Comparison of ENCODE assay signal across 8 mouse cellular contexts in genomic region chr17:46553926-46554325, GRCm38 (mm10). TPM values are rescaled to one million over a fixed set of nuclear protein-coding genes. Genes with fewer than 3 reads are reported as not detected.
DNase-seq lines count a peak whose midpoint lies in the region; ATAC-seq and TF ChIP-seq lines count a peak whose summit lies in the region.

No protein-coding gene starts in this region.

- no peaks in the 10 kb centered on the region for H3K9me3 ChIP-seq in CH12.LX (replicated peaks; ENCODE audit: low read length)
- H3K9me3 ChIP-seq in heart, embryonic 16.5 days (replicated peaks; ENCODE audit: control insufficient read depth, low read length), result no peaks in the 10 kb centered on the region
- H3K9me3 ChIP-seq in liver, embryonic 16.5 days (replicated peaks; ENCODE audit: control insufficient read depth, low read length), result no peaks in the 10 kb centered on the region

- H3K27me3 ChIP-seq in CH12.LX (replicated peaks), result no peaks in the 10 kb centered on the region
- H3K27me3 ChIP-seq in heart, embryonic 16.5 days (ENCODE audit: control insufficient read depth, insufficient read depth, low read length), result no peaks in the 10 kb centered on the region
- no peaks in the 10 kb centered on the region for H3K27me3 ChIP-seq in liver, embryonic 16.5 days (ENCODE audit: control insufficient read depth, insufficient read depth, low read depth, low read length)

- peak overlapping the region; percentile 82; the same call in 1 of the 2 replicates for H3K9ac ChIP-seq in CH12.LX (ENCODE audit: insufficient read depth, low read depth)
- H3K9ac ChIP-seq in heart, embryonic 16.5 days (ENCODE audit: low read length), result peak overlapping the region; percentile 100
- no peak overlapping the region for H3K9ac ChIP-seq in liver, embryonic 16.5 days (ENCODE audit: low read depth, low read length)

- no peak for DNase-seq in gastrocnemius, adult 2 months
- DNase-seq in gastrocnemius, postnatal 10 days, result no peak
- no peak for DNase-seq in CH12.LX (ENCODE audit: extremely low read depth)
- no peak for DNase-seq in urinary bladder, postnatal 10 days (ENCODE audit: low spot score)
- no peak for DNase-seq in layer of hippocampus, adult 9-10 months (ENCODE audit: low spot score)
- no peak for DNase-seq in layer of hippocampus, adult 11-12 months (ENCODE audit: low spot score)

- H3K27ac ChIP-seq in gastrocnemius, adult 2 months, result peak overlapping the region; percentile 98
- H3K27ac ChIP-seq in CH12.LX (ENCODE audit: insufficient read depth, low read depth), result no peak overlapping the region
- H3K27ac ChIP-seq in heart, embryonic 16.5 days (ENCODE audit: low read length), result peak overlapping the region; percentile 97
- no peak overlapping the region for H3K27ac ChIP-seq in liver, embryonic 16.5 days (ENCODE audit: low read length)

- TF ChIP-seq CTCF in gastrocnemius, adult 2 months (IDR thresholded peaks at IDR 0.05), result no peak
- no peak for TF ChIP-seq CTCF in CH12.LX (conservative IDR thresholded peaks at IDR 0.05 in 1 of 2, IDR thresholded peaks at IDR 0.05 in 1 of 2; ENCODE audit: low read depth in 2 of 2, low read length in 2 of 2)

- no peak for TF ChIP-seq EP300 in CH12.LX (IDR thresholded peaks at IDR 0.05; ENCODE audit: low read length)

- 27% methylated on average over 3 of the region's 3 CpGs for WGBS in heart, embryonic 16.5 days
- WGBS in liver, embryonic 16.5 days (ENCODE audit: insufficient replicate concordance), result 70% methylated on average over 3 of the region's 3 CpGs

- peaks cover 20% of the 10 kb centered on the region for H3K79me2 ChIP-seq in CH12.LX (replicated peaks; ENCODE audit: control insufficient read depth, extremely low read depth, insufficient read depth, poor library complexity, severe bottlenecking)

- dilution Hi-C loops in CH12.LX (cut with MboI; ENCODE audit: extremely low pct_ligation_motif_present, extremely low pct_unique_long_range_greater_than_20kb, low sequenced_read_pairs), result no loop called here

- intact Hi-C loops in gastrocnemius, adult 2 months (cut with DNase I), result loop anchor here (5.0 to 10.0 kb wide), 2 partner anchors 93 to 151 kb away; partner anchors contain the start of genes Klc4, Mrpl2 and Ppp2r5d

- no peak for TF ChIP-seq POLR2A in CH12.LX (IDR thresholded peaks at IDR 0.05; ENCODE audit: low read depth, low read length)

- TF ChIP-seq RAD21 in CH12.LX (IDR thresholded peaks at IDR 0.05; ENCODE audit: low read depth, low read length), result no peak

- H3K36me3 ChIP-seq in CH12.LX (replicated peaks in 1 of 2; ENCODE audit: control insufficient read depth in 1 of 2, insufficient read depth in 1 of 2, low read length in 1 of 2), result peaks cover 26 to 45% of the 10 kb centered on the region in 2 experiments
- peaks cover 28% of the 10 kb centered on the region for H3K36me3 ChIP-seq in heart, embryonic 16.5 days (ENCODE audit: control insufficient read depth, insufficient read depth)
- peaks cover under 1% of the 10 kb centered on the region; the same call in 1 of the 2 replicates for H3K36me3 ChIP-seq in liver, embryonic 16.5 days (ENCODE audit: control insufficient read depth, insufficient read depth)

- in situ Hi-C loops in CH12.LX (cut with MboI; ENCODE audit: low pct_ligation_motif_present, low pct_unique_long_range_greater_than_20kb, low sequenced_read_pairs), result no loop called here

- peak overlapping the region; percentile 98 for H3K4me3 ChIP-seq in gastrocnemius, adult 2 months
- H3K4me3 ChIP-seq in CH12.LX (replicated peaks in 1 of 3; ENCODE audit: low read depth in 2 of 3, low read length in 2 of 3, poor library complexity in 1 of 3), result peak overlapping the region in 1 of 3 experiments; percentile 70
- H3K4me3 ChIP-seq in heart, embryonic 16.5 days (ENCODE audit: low read length), result peak overlapping the region; percentile 96
- H3K4me3 ChIP-seq in liver, embryonic 16.5 days (ENCODE audit: low read depth, low read length), result no peak overlapping the region

- H3K4me1 ChIP-seq in CH12.LX (ENCODE audit: control insufficient read depth in 1 of 2, insufficient read depth in 2 of 2), result peaks cover 22 to 45% of the 10 kb centered on the region in 2 experiments
- H3K4me1 ChIP-seq in heart, embryonic 16.5 days (ENCODE audit: control insufficient read depth, insufficient read depth, low read length), result peaks cover 30% of the 10 kb centered on the region
- H3K4me1 ChIP-seq in liver, embryonic 16.5 days (ENCODE audit: control insufficient read depth, low read depth, low read length), result peaks cover 36% of the 10 kb centered on the region

- H3K4me2 ChIP-seq in CH12.LX (ENCODE audit: insufficient read depth, low read depth, poor library complexity, severe bottlenecking), result peak overlapping the region; percentile 75
- H3K4me2 ChIP-seq in heart, embryonic 16.5 days (ENCODE audit: low read depth, low read length), result peak overlapping the region; percentile 78
- peak overlapping the region; percentile 98 for H3K4me2 ChIP-seq in liver, embryonic 16.5 days (ENCODE audit: low read depth, low read length)

- ATAC-seq in heart, embryonic 16.5 days (replicated peaks; ENCODE audit: extremely low read depth, insufficient read depth, low FRiP score), result no peak
- ATAC-seq in liver, embryonic 16.5 days (ENCODE audit: low read depth), result no peak

TF ChIP-seq in CH12.LX, 34 proteins besides CTCF, POLR2A, EP300 and RAD21:
- TF ChIP-seq E2F4 (IDR thresholded peaks at IDR 0.05; ENCODE audit: insufficient replicate concordance, low read depth, low read length) (no peak), NELFE (IDR thresholded peaks at IDR 0.05; ENCODE audit: low read depth, low read length) (no peak), USF2 (conservative IDR thresholded peaks at IDR 0.05; ENCODE audit: low read depth, low read length) (no peak), MAFK (IDR thresholded peaks at IDR 0.05; ENCODE audit: insufficient replicate concordance, low read length) (no peak), ZMIZ1 (IDR thresholded peaks at IDR 0.05; ENCODE audit: low read depth, low read length) (no peak), ZC3H11A (IDR thresholded peaks at IDR 0.05; ENCODE audit: low read depth, low read length) (no peak), CHD1 (IDR thresholded peaks at IDR 0.05; ENCODE audit: low read depth, low read length) (no peak), NRF1 (IDR thresholded peaks at IDR 0.05; ENCODE audit: low read depth, low read length) (no peak), HCFC1 (IDR thresholded peaks at IDR 0.05; ENCODE audit: low read depth, low read length) (no peak), MAZ (IDR thresholded peaks at IDR 0.05; ENCODE audit: low read depth, low read length) (no peak), SIN3A (IDR thresholded peaks at IDR 0.05; ENCODE audit: low read length) (no peak), PAX5 (IDR thresholded peaks at IDR 0.05; ENCODE audit: low read length) (no peak), CHD2 (IDR thresholded peaks at IDR 0.05; ENCODE audit: low read length) (no peak)

RNA-seq across cellular contexts. Expression of gene Srf, which starts 2.0 kb away (rescaled TPM):
- total RNA-seq in gastrocnemius, adult 2 months (2021), result 10 to 100 TPM; 82.4 to 89.3 TPM
- total RNA-seq in gastrocnemius, postnatal 10 days (2021), result 10 to 100 TPM; 66.9 to 75.5 TPM
- total RNA-seq in CH12.LX (2012; rRNA removed) (38.2 and 48.1 TPM in 2 replicates), CH12.LX (2014; rRNA removed) (40.8 and 54.5 TPM in 2 replicates)
- 60.1 and 81.6 TPM in 2 replicates for polyA plus RNA-seq in CH12.LX (2012; ENCODE audit: insufficient read length, low read depth)
- 11.0 and 12.4 TPM in 2 replicates for polyA plus RNA-seq in heart, embryonic 16.5 days (2015; fragmentation: Nextera tagmentation; extraction: Ambion mirVana)
- 1.8 and 2.0 TPM in 2 replicates for polyA plus RNA-seq in liver, embryonic 16.5 days (2015; fragmentation: Nextera tagmentation; extraction: Ambion mirVana)

RNA-seq across cellular contexts. Expression of gene Cul9, which starts 7.7 kb away (rescaled TPM):
- 10 to 100 TPM; 13.8 to 15.5 TPM for total RNA-seq in gastrocnemius, adult 2 months (2021)
- total RNA-seq in gastrocnemius, postnatal 10 days (2021), result 10 to 100 TPM; 11.3 to 11.5 TPM
- total RNA-seq in CH12.LX (2012; rRNA removed) (0.08 TPM in 2 replicates), CH12.LX (2014; rRNA removed) (0.05 TPM in 1 of 2 replicates, not detected in the other)
- 0.27 and 0.65 TPM in 2 replicates for polyA plus RNA-seq in CH12.LX (2012; ENCODE audit: insufficient read length, low read depth)
- polyA plus RNA-seq in heart, embryonic 16.5 days (2015; fragmentation: Nextera tagmentation; extraction: Ambion mirVana), result 5.6 and 6.4 TPM in 2 replicates
- 0.60 and 0.76 TPM in 2 replicates for polyA plus RNA-seq in liver, embryonic 16.5 days (2015; fragmentation: Nextera tagmentation; extraction: Ambion mirVana)

RNA-seq across cellular contexts. Expression of gene Dnph1, which starts 57.4 kb away (rescaled TPM):
- 1 to 10 TPM; 5.2 to 5.7 TPM for total RNA-seq in gastrocnemius, adult 2 months (2021)
- total RNA-seq in gastrocnemius, postnatal 10 days (2021), result 1 to 10 TPM; 4.9 to 5.2 TPM
- 18.5 and 19.9 TPM in 2 replicates for total RNA-seq in CH12.LX (2012; rRNA removed)
- total RNA-seq in CH12.LX (2014; rRNA removed), result 27.3 and 30.2 TPM in 2 replicates
- 27.2 and 28.4 TPM in 2 replicates for polyA plus RNA-seq in CH12.LX (2012; ENCODE audit: insufficient read length, low read depth)
- 28.0 and 29.6 TPM in 2 replicates for polyA plus RNA-seq in heart, embryonic 16.5 days (2015; fragmentation: Nextera tagmentation; extraction: Ambion mirVana)
- polyA plus RNA-seq in liver, embryonic 16.5 days (2015; fragmentation: Nextera tagmentation; extraction: Ambion mirVana), result 12.7 and 15.6 TPM in 2 replicates

Comparison
In these comparisons a context has a peak if more than half of its experiments do, and no peak if none do; other contexts are left out.
1. H3K27ac ChIP-seq: peak in gastrocnemius, adult 2 months (single experiment) and heart, embryonic 16.5 days (single experiment); none in CH12.LX (single experiment) and liver, embryonic 16.5 days (single experiment).
2. RNA of gene Cul9, which starts 7.7 kb away (total RNA-seq): 13.8 to 15.5 TPM in gastrocnemius, adult 2 months and 11.3 to 11.5 TPM in gastrocnemius, postnatal 10 days; 0.05 to 0.08 TPM in CH12.LX; every median in the first group is over 10 times any median in the second.
3. Peak in every context shown above with its lines, with median percentiles within 50 percentile points of each other: H3K4me2 ChIP-seq.